Mouse (Mus musculus) CH12.LX (cell line): ENCODE data around the gene 2300002M23Rik. TPM values are rescaled to one million over a fixed set of nuclear protein-coding genes. Genes with fewer than 3 reads are reported as not detected.

Experiments
- DNase-seq: peaks from one replicate; pipeline ENCODE4 v3.0.0-alpha.2; 2013; ENCODE audit errors: extremely low read depth
- H3K27ac ChIP-seq: 2 replicates; pipeline ENCODE4 v1.5.1; 2012; ENCODE audit warnings: low read depth, mild to moderate bottlenecking, control low read depth, moderate library complexity; ENCODE audit not compliant: insufficient read depth
- H3K27me3 ChIP-seq: replicated peaks from 2 replicates; pipeline ENCODE3; 2012; ENCODE audit warnings: inconsistent platforms
- H3K36me3 ChIP-seq, 2 experiments: replicated peaks in 1 of 2; 2 replicates each; pipeline versions ENCODE3 to v1.6.1; 2012; ENCODE audit warnings: inconsistent platforms in 1 of 2, low read length in 1 of 2, mild to moderate bottlenecking in 1 of 2, mixed read lengths in 1 of 2, moderate library complexity in 1 of 2; ENCODE audit not compliant: control insufficient read depth in 1 of 2, insufficient read depth in 1 of 2
- H3K4me1 ChIP-seq, 2 experiments: 2 replicates each; pipeline ENCODE4 v1.6.1; 2012; ENCODE audit warnings: inconsistent platforms in 1 of 2, moderate library complexity in 1 of 2; ENCODE audit not compliant: insufficient read depth in 2 of 2, control insufficient read depth in 1 of 2
- H3K4me2 ChIP-seq: 2 replicates; pipeline ENCODE4 v1.6.1; 2012; ENCODE audit warnings: low read depth, mild to moderate bottlenecking, control low read depth; ENCODE audit not compliant: poor library complexity, insufficient read depth, severe bottlenecking
- H3K4me3 ChIP-seq, 3 experiments: fragments of 150-350 bp in 1 of 3; sonication (generic) in 1 of 3; replicated peaks in 1 of 3; 2 replicates each; pipeline versions ENCODE3 to v1.5.1; 2011 to 2012; ENCODE audit warnings: low read depth in 2 of 3, low read length in 2 of 3, mild to moderate bottlenecking in 2 of 3, moderate library complexity in 2 of 3, control low read depth in 1 of 3, improper control_type of control experiment in 1 of 3, inconsistent platforms in 1 of 3, mixed read lengths in 1 of 3; ENCODE audit not compliant: poor library complexity in 1 of 3
- H3K79me2 ChIP-seq: replicated peaks from 2 replicates; pipeline ENCODE4 v1.6.1; 2012; ENCODE audit warnings: mild to moderate bottlenecking, moderate library complexity; ENCODE audit not compliant: control insufficient read depth, poor library complexity, insufficient read depth, severe bottlenecking; ENCODE audit errors: extremely low read depth
- H3K9ac ChIP-seq: 2 replicates; pipeline ENCODE4 v1.6.1; 2012; ENCODE audit warnings: low read depth, mild to moderate bottlenecking, control low read depth, moderate library complexity; ENCODE audit not compliant: insufficient read depth
- H3K9me3 ChIP-seq: replicated peaks from 2 replicates; pipeline ENCODE3; 2012; ENCODE audit warnings: low read length, inconsistent platforms, mixed read lengths
- E2F4 ChIP-seq: IDR thresholded peaks from 2 replicates; pipeline ENCODE4 v1.6.1; 2011; ENCODE audit warnings: low read depth, low read length, improper control_type of control experiment; ENCODE audit not compliant: insufficient replicate concordance
- EP300 ChIP-seq: IDR thresholded peaks from 2 replicates; pipeline ENCODE4 v1.6.1; 2011; ENCODE audit warnings: low read length, improper control_type of control experiment
- JUN ChIP-seq: IDR thresholded peaks from 2 replicates; pipeline ENCODE4 v1.6.1; 2011; ENCODE audit warnings: low read depth, mild to moderate bottlenecking, low read length, improper control_type of control experiment, moderate library complexity; ENCODE audit not compliant: insufficient read depth
- JUND ChIP-seq: conservative IDR thresholded peaks from 2 replicates; pipeline ENCODE4 v1.6.1; 2011; ENCODE audit warnings: low read depth, low read length, improper control_type of control experiment
- MXI1 ChIP-seq: IDR thresholded peaks from 2 replicates; pipeline ENCODE4 v1.6.1; 2011; ENCODE audit warnings: mild to moderate bottlenecking, low read depth, low read length, improper control_type of control experiment
- NELFE ChIP-seq: IDR thresholded peaks from 2 replicates; pipeline ENCODE4 v1.6.1; 2011; ENCODE audit warnings: low read depth, low read length, improper control_type of control experiment
- NRF1 ChIP-seq: IDR thresholded peaks from 2 replicates; pipeline ENCODE4 v1.6.1; 2014; ENCODE audit warnings: low read depth, mild to moderate bottlenecking, inconsistent platforms, low read length, improper control_type of control experiment, moderate library complexity
- POLR2AphosphoS2 ChIP-seq: IDR thresholded peaks from 2 replicates; pipeline ENCODE4 v1.6.1; 2011; ENCODE audit warnings: low read depth, low read length, improper control_type of control experiment
- UBTF ChIP-seq: IDR thresholded peaks from 2 replicates; pipeline ENCODE4 v1.6.1; 2012; ENCODE audit warnings: low read depth, mild to moderate bottlenecking, inconsistent platforms, low read length, improper control_type of control experiment, moderate library complexity
- dilution Hi-C: fragments of 300-500 bp; cut with MboI; formaldehyde crosslinking; loops from 2 replicates; pipeline ENCODE4 v1.14.3; 2020; ENCODE audit warnings: low sequenced_read_pairs; ENCODE audit not compliant: extremely low pct_unique_long_range_greater_than_20kb, extremely low pct_ligation_motif_present
- in situ Hi-C: fragments of 300-500 bp; cut with MboI; formaldehyde crosslinking; loops from 3 replicates; pipeline ENCODE4 v1.14.3; 2019; ENCODE audit warnings: low sequenced_read_pairs, low pct_ligation_motif_present, low pct_unique_long_range_greater_than_20kb, mixed read lengths
- polyA plus RNA-seq: library from polyadenylated mRNA; unstranded; fragments of >175 nt; gene quantifications from 2 replicates; pipeline ENCODE4 v1.2.1, GENCODE M21; 2012; ENCODE audit warnings: low read depth; ENCODE audit not compliant: insufficient read length
- total RNA-seq, 2 experiments: library from RNA; depleted of rRNA; stranded (reverse); fragments of 300-350 nt in 1 of 2; fragments of >200 nt in 1 of 2; gene quantifications; 2 replicates each; pipeline ENCODE4 v1.2.3; 2012 to 2014

The 2300002M23Rik gene
- total and polyA plus RNA-seq, 3 experiments, result not detected

GRCm38 (mm10) chr17:35601736-35602354, 34.6 kb downstream of the 2300002M23Rik start:
- in situ Hi-C loops, result no loop called here
- dilution Hi-C loops, result no loop called here
- no peak for DNase-seq

GRCm38 (mm10) chr17:35617127-35617526, 49.9 kb downstream of the 2300002M23Rik start:
- H3K4me3 ChIP-seq, result no peak overlapping the region
- in situ Hi-C loops (no loop called here), dilution Hi-C loops (no loop called here)

More at GRCm38 (mm10) chr17:35601736-35602354, 34.6 kb downstream of the 2300002M23Rik start:
- peaks cover 0 to 6% of the 10 kb centered on the region in 2 experiments; a peak in 1 of 4 replicates for H3K4me1 ChIP-seq
- H3K4me3 ChIP-seq, result no peak overlapping the region
- peaks cover 6% of the 10 kb centered on the region for H3K9me3 ChIP-seq
- no peak overlapping the region for H3K27ac ChIP-seq
- H3K9ac ChIP-seq, result no peak overlapping the region
- no peaks in the 10 kb centered on the region for H3K79me2 ChIP-seq
- TF ChIP-seq EP300 (no peak), MXI1 (no peak), POLR2AphosphoS2 (no peak), JUN (no peak), NRF1 (no peak)
- H3K4me2 ChIP-seq, result no peak overlapping the region
- peaks cover 33% of the 10 kb centered on the region for H3K27me3 ChIP-seq
- H3K36me3 ChIP-seq, result no peaks in the 10 kb centered on the region

More at GRCm38 (mm10) chr17:35617127-35617526, 49.9 kb downstream of the 2300002M23Rik start:
- Histone ChIP-seq H3K9me3 (peaks cover 4% of the 10 kb centered on the region), H3K4me2 (no peak overlapping the region), H3K9ac (no peak overlapping the region), H3K4me1 (0 out of 4 replicates have a peak, but pooled peaks cover 0 to 3% of the 10 kb centered on the region in 2 experiments), H3K27ac (no peak overlapping the region), H3K27me3 (peaks cover 18% of the 10 kb centered on the region), H3K36me3 (no peaks in the 10 kb centered on the region), H3K79me2 (no peaks in the 10 kb centered on the region)
- peak; percentile 61 for DNase-seq
- no peak for TF ChIP-seq MXI1
- TF ChIP-seq JUN, result no peak
- TF ChIP-seq NELFE, result no peak
- no peak for TF ChIP-seq JUND
- TF ChIP-seq POLR2AphosphoS2, result no peak
- TF ChIP-seq UBTF, result no peak
- no peak for TF ChIP-seq E2F4

Other genes starting within 250 kb of the 2300002M23Rik start
- 24.3 and 31.8 TPM in 2 replicates for gene H2-Q1, start 247.0 kb upstream of the 2300002M23Rik start, total RNA-seq (2012; rRNA removed)
- 2.2 and 2.4 TPM in 2 replicates for gene H2-Q1, start 247.0 kb upstream of the 2300002M23Rik start, total RNA-seq (2014; rRNA removed)
- gene H2-Q1, start 247.0 kb upstream of the 2300002M23Rik start, polyA plus RNA-seq, result 10.1 and 13.9 TPM in 2 replicates
- gene H2-Q2, start 225.2 kb upstream of the 2300002M23Rik start, total RNA-seq (2012; rRNA removed), result 0.25 and 0.47 TPM in 2 replicates
- not detected in 2 replicates for gene H2-Q2, start 225.2 kb upstream of the 2300002M23Rik start, total RNA-seq (2014; rRNA removed)
- 15.1 and 21.6 TPM in 2 replicates for gene H2-Q2, start 225.2 kb upstream of the 2300002M23Rik start, polyA plus RNA-seq
- 127 and 165 TPM in 2 replicates for gene H2-Q4, start 187.8 kb upstream of the 2300002M23Rik start, total RNA-seq (2012; rRNA removed)
- 116 and 128 TPM in 2 replicates for gene H2-Q4, start 187.8 kb upstream of the 2300002M23Rik start, total RNA-seq (2014; rRNA removed)
- gene H2-Q4, start 187.8 kb upstream of the 2300002M23Rik start, polyA plus RNA-seq, result 157 and 181 TPM in 2 replicates
- 41.0 and 54.3 TPM in 2 replicates for gene H2-Q6, start 142.6 kb upstream of the 2300002M23Rik start, total RNA-seq (2012; rRNA removed)
- 79.7 and 90.3 TPM in 2 replicates for gene H2-Q6, start 142.6 kb upstream of the 2300002M23Rik start, total RNA-seq (2014; rRNA removed)
- 122 and 141 TPM in 2 replicates for gene H2-Q6, start 142.6 kb upstream of the 2300002M23Rik start, polyA plus RNA-seq
- gene H2-Q7, start 128.3 kb upstream of the 2300002M23Rik start, total RNA-seq (2012; rRNA removed), result 48.5 and 66.0 TPM in 2 replicates
- 30.9 and 40.9 TPM in 2 replicates for gene H2-Q7, start 128.3 kb upstream of the 2300002M23Rik start, total RNA-seq (2014; rRNA removed)
- 104 and 117 TPM in 2 replicates for gene H2-Q7, start 128.3 kb upstream of the 2300002M23Rik start, polyA plus RNA-seq
- 2.2 and 2.4 TPM in 2 replicates for gene H2-Q10, start 97.4 kb upstream of the 2300002M23Rik start, total RNA-seq (2012; rRNA removed)
- 0.62 and 0.93 TPM in 2 replicates for gene H2-Q10, start 97.4 kb upstream of the 2300002M23Rik start, total RNA-seq (2014; rRNA removed)
- 60.0 and 83.0 TPM in 2 replicates for gene H2-Q10, start 97.4 kb upstream of the 2300002M23Rik start, polyA plus RNA-seq
- gene Pou5f1, start 61.4 kb upstream of the 2300002M23Rik start, total RNA-seq (2012; rRNA removed), result 0.13 and 0.17 TPM in 2 replicates
- not detected in 2 replicates for gene Pou5f1, start 61.4 kb upstream of the 2300002M23Rik start, total RNA-seq (2014; rRNA removed)
- 0.38 TPM in 1 of 2 replicates, not detected in the other for gene Pou5f1, start 61.4 kb upstream of the 2300002M23Rik start, polyA plus RNA-seq
- 37.7 and 46.0 TPM in 2 replicates for gene Tcf19, start 50.6 kb upstream of the 2300002M23Rik start, total RNA-seq (2012; rRNA removed)
- gene Tcf19, start 50.6 kb upstream of the 2300002M23Rik start, total RNA-seq (2014; rRNA removed), result 35.3 and 38.4 TPM in 2 replicates
- 25.3 and 29.7 TPM in 2 replicates for gene Tcf19, start 50.6 kb upstream of the 2300002M23Rik start, polyA plus RNA-seq
- gene Cchcr1, start 50.4 kb upstream of the 2300002M23Rik start, total RNA-seq (2012; rRNA removed), result 11.5 and 13.0 TPM in 2 replicates
- gene Cchcr1, start 50.4 kb upstream of the 2300002M23Rik start, total RNA-seq (2014; rRNA removed), result 5.2 and 8.0 TPM in 2 replicates
- gene Cchcr1, start 50.4 kb upstream of the 2300002M23Rik start, polyA plus RNA-seq, result 11.3 and 12.7 TPM in 2 replicates
- not detected in 2 replicates for gene Psors1c2, start 34.2 kb upstream of the 2300002M23Rik start, total RNA-seq (2012; rRNA removed)
- gene Psors1c2, start 34.2 kb upstream of the 2300002M23Rik start, total RNA-seq (2014; rRNA removed), result not detected in 2 replicates
- gene Psors1c2, start 34.2 kb upstream of the 2300002M23Rik start, polyA plus RNA-seq, result 0.27 and 0.59 TPM in 2 replicates
- gene Cdsn, start 15.3 kb upstream of the 2300002M23Rik start, total RNA-seq (2012; rRNA removed), result 0.46 and 0.76 TPM in 2 replicates
- 0.08 and 0.17 TPM in 2 replicates for gene Cdsn, start 15.3 kb upstream of the 2300002M23Rik start, total RNA-seq (2014; rRNA removed)
- gene Cdsn, start 15.3 kb upstream of the 2300002M23Rik start, polyA plus RNA-seq, result 1.3 and 1.4 TPM in 2 replicates
- gene Sfta2, start 34.1 kb downstream of the 2300002M23Rik start, total RNA-seq (2012; rRNA removed), result not detected in 2 replicates
- gene Sfta2, start 34.1 kb downstream of the 2300002M23Rik start, total RNA-seq (2014; rRNA removed), result not detected in 2 replicates
- not detected in 2 replicates for gene Sfta2, start 34.1 kb downstream of the 2300002M23Rik start, polyA plus RNA-seq
- not detected in 2 replicates for gene Gm9573, start 59.2 kb downstream of the 2300002M23Rik start, total RNA-seq (2012; rRNA removed)
- not detected in 2 replicates for gene Gm9573, start 59.2 kb downstream of the 2300002M23Rik start, total RNA-seq (2014; rRNA removed)
- gene Gm9573, start 59.2 kb downstream of the 2300002M23Rik start, polyA plus RNA-seq, result not detected in 2 replicates
- gene Mucl3, start 76.2 kb downstream of the 2300002M23Rik start, total RNA-seq (2012; rRNA removed), result 0.80 and 1.3 TPM in 2 replicates
- 0.08 and 0.11 TPM in 2 replicates for gene Mucl3, start 76.2 kb downstream of the 2300002M23Rik start, total RNA-seq (2014; rRNA removed)
- gene Mucl3, start 76.2 kb downstream of the 2300002M23Rik start, polyA plus RNA-seq, result 0.34 TPM in 2 replicates
- gene Vars2, start 100.1 kb downstream of the 2300002M23Rik start, total RNA-seq (2012; rRNA removed), result 26.3 and 30.3 TPM in 2 replicates
- 14.0 and 16.5 TPM in 2 replicates for gene Vars2, start 100.1 kb downstream of the 2300002M23Rik start, total RNA-seq (2014; rRNA removed)
- gene Vars2, start 100.1 kb downstream of the 2300002M23Rik start, polyA plus RNA-seq, result 23.0 and 26.6 TPM in 2 replicates
- gene Gtf2h4, start 106.3 kb downstream of the 2300002M23Rik start, total RNA-seq (2012; rRNA removed), result 51.7 and 55.7 TPM in 2 replicates
- gene Gtf2h4, start 106.3 kb downstream of the 2300002M23Rik start, total RNA-seq (2014; rRNA removed), result 35.3 and 40.7 TPM in 2 replicates
- gene Gtf2h4, start 106.3 kb downstream of the 2300002M23Rik start, polyA plus RNA-seq, result 40.0 and 40.4 TPM in 2 replicates
- gene Ddr1, start 137.2 kb downstream of the 2300002M23Rik start, total RNA-seq (2012; rRNA removed), result 3.5 and 3.6 TPM in 2 replicates
- gene Ddr1, start 137.2 kb downstream of the 2300002M23Rik start, total RNA-seq (2014; rRNA removed), result 0.83 and 1.3 TPM in 2 replicates
- gene Ddr1, start 137.2 kb downstream of the 2300002M23Rik start, polyA plus RNA-seq, result 3.0 and 3.1 TPM in 2 replicates